Mouse (Mus musculus) forebrain, embryonic 13.5 days (tissue): ENCODE measurements around the gene Gm11213. TPM values are rescaled to one million over a fixed set of nuclear protein-coding genes. Genes with fewer than 3 reads are reported as not detected.

Experiments
- ATAC-seq: fragments of 200-750 bp; cut with Nextera tagmentation; 2 replicates; pipeline ENCODE4 v1.8.0; 2017
- H3K27ac ChIP-seq: fragments of 300-500 bp; sonication (generic); 2 replicates; pipeline ENCODE4 v1.5.1; 2015; ENCODE audit warnings: inconsistent platforms, mild to moderate bottlenecking, moderate library complexity
- H3K27me3 ChIP-seq: fragments of 300-500 bp; sonication (generic); 2 replicates; pipeline ENCODE4 v1.6.1; 2015; ENCODE audit warnings: mild to moderate bottlenecking, inconsistent platforms
- H3K36me3 ChIP-seq: fragments of 300-500 bp; sonication (generic); 2 replicates; pipeline ENCODE4 v1.6.1; 2015; ENCODE audit warnings: mild to moderate bottlenecking, inconsistent platforms; ENCODE audit not compliant: poor library complexity, severe bottlenecking
- H3K4me1 ChIP-seq: fragments of 300-500 bp; sonication (generic); 2 replicates; pipeline ENCODE4 v1.6.1; 2015; ENCODE audit warnings: inconsistent platforms
- H3K4me2 ChIP-seq: fragments of 300-500 bp; sonication (generic); 2 replicates; pipeline ENCODE4 v1.6.1; 2015; ENCODE audit warnings: inconsistent platforms, mild to moderate bottlenecking, moderate library complexity
- H3K4me3 ChIP-seq: fragments of 300-500 bp; sonication (generic); 2 replicates; pipeline ENCODE4 v1.5.1; 2015; ENCODE audit warnings: mild to moderate bottlenecking, inconsistent platforms
- H3K9ac ChIP-seq: fragments of 300-500 bp; sonication (generic); 2 replicates; pipeline ENCODE4 v1.6.1; 2015; ENCODE audit warnings: mild to moderate bottlenecking, inconsistent platforms
- H3K9me3 ChIP-seq: fragments of 300-500 bp; sonication (generic); replicated peaks from 2 replicates; pipeline ENCODE4 v1.6.1; 2016; ENCODE audit warnings: inconsistent platforms
- WGBS: fragments of 180-500 bp; shearing (Covaris S2); methylation state at CpG from one replicate; pipeline ENCODE4 v1.1.7; 2015; 5-methylcytosine and 5-hydroxymethylcytosine counted together
- polyA plus RNA-seq: library from polyadenylated mRNA; unstranded; fragments of >200 nt; fragmentation: Nextera tagmentation; extraction: Ambion mirVana; gene quantifications from 2 replicates; pipeline ENCODE4 v1.2.1, GENCODE M21; 2015

The Gm11213 gene
- polyA plus RNA-seq = not detected in 2 replicates

DNA sequence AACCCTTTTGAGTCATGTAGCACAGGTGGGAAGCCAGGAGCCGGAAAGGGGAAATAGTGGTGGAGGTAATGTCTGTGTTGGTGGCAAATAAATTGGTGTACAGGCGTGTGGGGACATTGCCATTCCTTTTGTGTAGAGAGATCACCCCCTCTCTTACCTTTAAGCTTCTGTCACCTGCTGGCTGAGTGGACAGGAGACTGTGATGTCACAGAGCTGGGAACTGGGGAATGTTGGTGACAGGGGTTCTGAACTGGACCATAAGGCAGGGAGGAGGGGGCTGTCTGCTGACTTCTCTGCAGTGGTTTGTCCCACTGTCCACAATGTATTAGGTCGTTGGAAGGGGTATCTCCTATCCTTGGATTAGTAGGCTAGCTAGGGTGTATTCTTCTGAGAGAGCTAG, at the start of gene Gm11213:
Gene Gm11213, minus strand, starts transcription at position 317 of the 400 bp plus-strand sequence.
- Histone ChIP-seq H3K27me3 (no peaks in the 10 kb centered on the region), H3K9ac (no peak within 1 kb of the TSS), H3K27ac (no peak within 1 kb of the TSS), H3K4me2 (no peak within 1 kb of the TSS), H3K9me3 (no peaks in the 10 kb centered on the region), H3K4me1 (no peaks in the 10 kb centered on the region), H3K4me3 (no peak within 1 kb of the TSS), H3K36me3 (no peaks in the 10 kb centered on the region)
- ATAC-seq = no peak
- WGBS = 74% methylated on average over 3 of the region's 3 CpGs

DNA sequence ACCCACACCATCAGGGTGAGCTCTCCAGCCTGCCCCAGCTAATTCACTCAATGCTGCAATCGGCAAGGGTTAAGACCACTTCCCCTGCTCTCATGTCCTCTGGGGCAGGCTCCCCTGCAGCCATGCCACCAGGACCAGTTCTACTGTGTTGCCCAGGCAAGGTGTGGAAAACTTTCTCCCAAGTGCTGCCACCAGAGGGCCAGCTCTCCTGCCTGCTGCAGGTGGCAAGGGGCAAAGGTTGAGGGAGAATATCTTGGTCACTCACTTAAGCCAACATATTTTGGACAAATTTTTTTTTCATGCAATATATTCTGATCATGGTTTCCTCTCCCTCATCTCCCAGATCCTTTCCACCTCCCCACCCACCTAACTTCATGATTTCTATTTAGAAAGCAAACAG, 49.3 kb upstream of the Gm11213 start:
- no peaks in the 10 kb centered on the region for H3K4me1 ChIP-seq
- 95% methylated on average over 1 of the region's 1 CpGs for WGBS
- H3K27ac ChIP-seq = no peak overlapping the region
- no peaks in the 10 kb centered on the region for H3K27me3 ChIP-seq
- H3K9me3 ChIP-seq = no peaks in the 10 kb centered on the region
- H3K36me3 ChIP-seq = no peaks in the 10 kb centered on the region
- no peak overlapping the region for H3K9ac ChIP-seq
- no peak overlapping the region for H3K4me3 ChIP-seq
- ATAC-seq = no peak
- no peak overlapping the region for H3K4me2 ChIP-seq

DNA sequence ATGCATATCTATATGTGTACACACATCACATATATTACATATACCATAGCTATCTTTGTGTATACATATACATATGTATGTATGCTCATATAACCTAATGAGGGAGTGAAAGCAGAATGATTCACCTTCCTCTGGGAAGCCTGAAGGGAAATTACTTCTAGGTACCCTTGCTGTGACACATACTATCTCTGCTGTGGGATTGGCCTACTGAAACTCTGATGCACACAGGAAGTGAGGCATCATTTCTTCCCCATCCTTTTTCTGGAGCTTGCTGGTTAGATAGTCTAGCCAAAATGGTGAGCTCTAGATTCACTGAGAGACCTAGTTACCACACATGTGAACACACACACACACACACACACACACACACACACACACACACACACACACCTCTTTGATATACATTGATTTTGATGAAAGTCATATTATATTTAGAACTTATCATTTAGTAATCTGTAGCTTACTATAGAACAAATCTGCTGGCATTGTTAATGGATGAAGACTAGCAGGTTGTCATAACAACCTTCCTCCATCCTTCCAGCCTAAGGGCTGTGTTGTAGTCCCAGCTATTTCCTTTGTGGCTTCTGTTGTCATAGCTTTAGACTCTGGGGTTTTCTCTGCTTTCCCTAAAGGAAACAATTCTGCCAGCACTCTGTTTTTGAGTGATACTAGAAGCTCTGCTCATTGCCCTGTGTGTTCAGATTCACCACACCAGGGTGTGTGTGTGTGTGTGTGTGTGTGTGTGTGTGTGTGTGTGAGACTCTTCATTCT, 39.1 kb upstream of the Gm11213 start:
- H3K9me3 ChIP-seq = no peaks in the 10 kb centered on the region
- H3K4me2 ChIP-seq = no peak overlapping the region
- ATAC-seq = no peak
- no peaks in the 10 kb centered on the region for H3K36me3 ChIP-seq
- no peak overlapping the region for H3K27ac ChIP-seq
- no peak overlapping the region for H3K4me3 ChIP-seq
- no peaks in the 10 kb centered on the region for H3K4me1 ChIP-seq
- no peaks in the 10 kb centered on the region for H3K27me3 ChIP-seq
- H3K9ac ChIP-seq = no peak overlapping the region

DNA sequence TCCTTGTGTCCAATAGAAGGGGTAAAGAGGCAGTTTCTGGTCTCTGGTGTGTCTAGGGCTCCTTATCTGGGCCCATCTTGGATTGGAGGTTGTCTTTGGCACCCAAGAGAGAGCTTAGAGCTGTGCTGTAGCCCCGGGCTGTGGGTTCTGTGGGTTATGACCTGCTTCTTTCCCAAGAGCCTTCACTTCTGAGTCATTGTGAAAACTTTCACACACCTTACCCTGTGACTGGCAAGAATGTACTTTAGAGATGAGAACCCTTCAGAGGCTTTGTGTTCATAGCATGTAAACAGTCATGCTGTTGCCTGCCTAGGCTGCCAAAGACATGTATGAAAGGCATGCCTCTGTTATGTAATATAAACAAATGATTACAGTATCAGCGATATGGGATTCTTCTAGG, 34.8 kb upstream of the Gm11213 start:
- Histone ChIP-seq H3K27ac (no peak overlapping the region), H3K4me1 (no peaks in the 10 kb centered on the region), H3K36me3 (no peaks in the 10 kb centered on the region), H3K4me3 (no peak overlapping the region), H3K9me3 (no peaks in the 10 kb centered on the region), H3K27me3 (no peaks in the 10 kb centered on the region), H3K9ac (no peak overlapping the region), H3K4me2 (no peak overlapping the region)
- no peak for ATAC-seq
- 77% methylated on average over 2 of the region's 2 CpGs for WGBS

DNA sequence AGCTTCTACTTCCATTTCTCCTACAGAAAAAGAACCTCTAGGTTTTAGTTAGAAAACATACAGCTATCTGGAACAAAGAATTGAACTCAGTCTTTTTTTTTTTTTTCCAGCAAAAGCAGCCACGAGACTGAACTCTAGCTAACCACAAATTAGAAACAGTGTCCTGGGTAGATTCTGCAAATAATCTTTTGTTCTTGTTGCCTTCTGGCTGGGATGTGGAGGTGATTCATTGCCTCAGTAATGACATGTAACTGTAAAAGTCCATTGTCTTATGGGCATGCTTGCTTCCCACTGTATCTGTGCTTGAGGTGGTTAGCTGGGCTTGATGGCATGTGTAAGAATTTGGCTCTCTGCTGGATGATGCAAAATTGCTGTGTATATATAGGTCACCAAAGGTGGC, 33.5 kb upstream of the Gm11213 start:
- Histone ChIP-seq H3K9me3 (no peaks in the 10 kb centered on the region), H3K27ac (no peak overlapping the region), H3K4me3 (no peak overlapping the region), H3K4me1 (no peaks in the 10 kb centered on the region), H3K36me3 (no peaks in the 10 kb centered on the region), H3K4me2 (no peak overlapping the region), H3K9ac (no peak overlapping the region), H3K27me3 (no peaks in the 10 kb centered on the region)
- WGBS = 57% methylated on average over 1 of the region's 1 CpGs
- no peak for ATAC-seq

DNA sequence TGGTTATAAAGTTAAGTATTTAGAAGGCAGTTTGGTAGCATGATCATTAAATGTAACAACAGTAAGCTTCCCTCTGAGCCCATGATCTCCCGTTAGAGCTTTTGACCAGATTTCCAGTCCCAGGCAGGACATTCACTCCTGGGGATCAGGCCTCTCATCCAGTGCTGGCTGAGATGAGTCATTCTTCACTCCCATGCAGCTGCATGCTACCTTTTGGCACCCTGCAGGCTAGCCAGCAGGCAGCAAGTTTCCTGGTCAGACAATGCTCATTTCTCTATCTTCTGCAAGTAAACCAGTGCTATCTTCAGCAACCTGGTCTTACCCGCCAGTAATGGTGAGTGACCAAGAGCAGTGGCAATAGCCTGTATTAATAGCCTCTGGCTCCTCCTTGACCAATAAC, 28.1 kb upstream of the Gm11213 start:
- Histone ChIP-seq H3K9ac (no peak overlapping the region), H3K4me2 (no peak overlapping the region), H3K27me3 (no peaks in the 10 kb centered on the region), H3K27ac (no peak overlapping the region), H3K36me3 (no peaks in the 10 kb centered on the region), H3K4me1 (no peaks in the 10 kb centered on the region), H3K9me3 (no peaks in the 10 kb centered on the region), H3K4me3 (no peak overlapping the region)
- no peak for ATAC-seq
- 98% methylated on average over 2 of the region's 2 CpGs for WGBS

DNA sequence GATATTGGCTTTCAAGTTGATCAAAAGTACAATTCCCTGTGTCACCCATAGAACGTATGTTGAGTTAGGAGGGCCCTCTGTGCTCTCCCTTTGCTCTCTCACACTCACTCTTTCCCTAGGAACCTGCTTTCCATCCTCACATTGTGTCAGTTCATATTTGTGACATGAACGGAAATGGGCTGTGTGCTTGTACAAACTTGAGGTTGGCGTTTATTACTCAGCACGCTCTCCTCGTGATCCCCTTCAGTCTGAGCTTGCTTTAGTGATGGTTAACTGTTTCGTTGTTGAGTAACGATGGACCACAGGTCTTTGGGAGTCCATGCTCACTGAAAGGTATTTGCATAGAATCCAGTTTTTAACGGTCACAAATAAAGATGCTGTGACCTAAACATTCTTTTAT, 22.1 kb upstream of the Gm11213 start:
- Histone ChIP-seq H3K9ac (no peak overlapping the region), H3K4me3 (no peak overlapping the region), H3K36me3 (no peaks in the 10 kb centered on the region), H3K4me2 (no peak overlapping the region), H3K9me3 (no peaks in the 10 kb centered on the region), H3K4me1 (no peaks in the 10 kb centered on the region), H3K27me3 (no peaks in the 10 kb centered on the region), H3K27ac (no peak overlapping the region)
- ATAC-seq = no peak
- 84% methylated on average over 8 of the region's 8 CpGs for WGBS

DNA sequence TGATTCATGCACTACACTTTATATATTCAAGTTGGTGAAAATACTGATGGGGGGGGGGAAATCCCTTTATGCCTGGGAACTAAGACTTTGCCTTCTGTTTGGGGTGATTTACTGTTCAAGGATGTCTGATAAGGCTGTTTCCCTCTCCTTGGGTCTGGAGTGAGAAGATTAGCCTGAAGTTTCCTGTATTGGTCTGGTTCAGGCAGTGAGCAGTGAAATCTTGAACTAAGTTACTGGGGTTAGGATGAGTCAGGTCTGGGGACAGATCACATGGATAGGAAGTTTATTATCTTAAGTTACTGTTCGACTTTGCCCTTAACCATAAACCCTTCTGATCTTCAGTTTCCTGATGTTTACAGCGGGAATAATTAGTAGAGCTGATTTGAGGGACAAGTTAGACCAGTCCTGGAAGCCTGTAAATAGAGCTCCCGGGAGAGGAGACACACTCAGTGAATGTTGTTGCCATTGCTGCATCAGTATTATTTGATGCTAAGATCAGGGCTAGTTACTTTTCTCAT, 20.6 kb upstream of the Gm11213 start:
- 85% methylated on average over 3 of the region's 3 CpGs for WGBS
- H3K36me3 ChIP-seq = no peaks in the 10 kb centered on the region
- H3K9ac ChIP-seq = no peak overlapping the region
- no peaks in the 10 kb centered on the region for H3K9me3 ChIP-seq
- no peak overlapping the region for H3K27ac ChIP-seq
- no peaks in the 10 kb centered on the region for H3K27me3 ChIP-seq
- no peak for ATAC-seq
- no peaks in the 10 kb centered on the region for H3K4me1 ChIP-seq
- H3K4me2 ChIP-seq = no peak overlapping the region
- no peak overlapping the region for H3K4me3 ChIP-seq

DNA sequence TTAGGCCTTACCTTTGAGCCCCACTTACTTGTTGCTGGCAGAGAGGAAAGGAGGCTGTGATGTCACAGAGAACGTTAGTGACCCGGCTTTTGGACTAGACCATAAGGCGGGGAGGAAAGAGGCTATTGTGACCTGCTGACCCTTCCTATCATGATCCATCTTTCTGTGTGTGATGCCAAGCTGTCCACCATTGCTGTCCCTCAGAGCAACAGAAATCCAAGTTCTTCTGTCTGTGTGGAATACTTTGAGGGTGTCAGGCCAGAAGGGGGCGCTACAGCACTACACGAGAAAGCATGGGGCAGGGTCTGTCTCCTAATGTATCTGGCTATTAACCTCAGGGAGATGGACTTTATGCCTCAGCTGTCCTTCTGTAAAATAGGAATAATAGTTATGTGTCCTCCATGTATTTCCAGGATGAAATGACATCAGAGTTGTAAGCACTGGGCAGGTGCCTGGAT, 17.3 kb upstream of the Gm11213 start, which contains the start of gene Tex48:
Gene Tex48, minus strand, starts transcription at position 51 of the 458 bp plus-strand sequence.
- no peaks in the 10 kb centered on the region for H3K27me3 ChIP-seq
- no peaks in the 10 kb centered on the region for H3K9me3 ChIP-seq
- 57% methylated on average over 5 of the region's 5 CpGs for WGBS
- H3K4me3 ChIP-seq = no peak within 1 kb of the TSS
- no peak within 1 kb of the TSS for H3K9ac ChIP-seq
- no peak within 1 kb of the TSS for H3K4me2 ChIP-seq
- no peak for ATAC-seq
- no peak within 1 kb of the TSS for H3K27ac ChIP-seq
- no peaks in the 10 kb centered on the region for H3K36me3 ChIP-seq
- H3K4me1 ChIP-seq = no peaks in the 10 kb centered on the region

DNA sequence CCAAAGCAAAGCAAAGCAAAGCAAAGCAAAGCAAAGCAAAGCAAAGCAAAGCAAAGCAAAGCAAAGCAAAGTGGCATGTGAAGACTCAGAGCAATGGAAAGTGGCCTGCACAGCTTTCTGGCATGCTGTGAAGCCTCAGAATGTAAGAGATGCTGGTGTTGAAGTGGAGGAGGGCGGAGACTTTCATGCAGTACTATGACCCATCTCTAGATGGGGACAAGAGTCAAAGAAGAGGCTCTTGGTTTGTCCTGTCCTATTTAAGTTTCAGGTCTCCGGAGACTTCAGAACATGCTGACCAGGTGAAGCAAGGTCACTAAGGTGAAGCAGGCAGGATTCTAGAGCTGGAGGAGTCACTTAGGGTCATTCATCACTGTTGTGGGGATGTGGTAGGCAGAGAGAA, 16.8 kb upstream of the Gm11213 start:
- 77% methylated on average over 2 of the region's 2 CpGs for WGBS
- Histone ChIP-seq H3K9me3 (no peaks in the 10 kb centered on the region), H3K4me2 (no peak overlapping the region), H3K36me3 (no peaks in the 10 kb centered on the region), H3K4me1 (no peaks in the 10 kb centered on the region), H3K9ac (no peak overlapping the region), H3K27me3 (no peaks in the 10 kb centered on the region), H3K27ac (no peak overlapping the region), H3K4me3 (no peak overlapping the region)
- ATAC-seq = no peak

DNA sequence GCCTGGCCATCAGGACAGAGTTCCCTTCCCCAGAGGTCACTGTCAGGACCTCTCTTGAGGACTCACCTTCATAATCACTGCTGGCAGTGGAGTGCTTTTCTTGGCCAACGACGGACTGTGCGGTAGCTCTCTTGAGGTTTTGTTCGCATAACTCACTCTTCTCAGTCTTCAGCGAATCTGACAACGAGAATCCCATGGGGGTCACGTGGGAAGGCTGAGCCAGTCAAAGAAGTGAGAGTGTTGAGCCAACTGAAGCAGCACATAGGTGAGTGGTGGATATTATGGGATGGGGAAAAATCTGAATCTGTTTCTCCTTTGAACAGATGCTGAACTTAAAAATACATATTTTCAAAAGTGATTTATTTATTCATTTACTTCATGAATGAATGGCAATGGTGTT, 3.3 kb upstream of the Gm11213 start:
- no peak overlapping the region for H3K9ac ChIP-seq
- H3K9me3 ChIP-seq = no peaks in the 10 kb centered on the region
- no peaks in the 10 kb centered on the region for H3K36me3 ChIP-seq
- 89% methylated on average over 7 of the region's 7 CpGs for WGBS
- no peak overlapping the region for H3K4me3 ChIP-seq
- ATAC-seq = no peak
- no peak overlapping the region for H3K27ac ChIP-seq
- no peaks in the 10 kb centered on the region for H3K27me3 ChIP-seq
- H3K4me2 ChIP-seq = no peak overlapping the region
- H3K4me1 ChIP-seq = no peaks in the 10 kb centered on the region

DNA sequence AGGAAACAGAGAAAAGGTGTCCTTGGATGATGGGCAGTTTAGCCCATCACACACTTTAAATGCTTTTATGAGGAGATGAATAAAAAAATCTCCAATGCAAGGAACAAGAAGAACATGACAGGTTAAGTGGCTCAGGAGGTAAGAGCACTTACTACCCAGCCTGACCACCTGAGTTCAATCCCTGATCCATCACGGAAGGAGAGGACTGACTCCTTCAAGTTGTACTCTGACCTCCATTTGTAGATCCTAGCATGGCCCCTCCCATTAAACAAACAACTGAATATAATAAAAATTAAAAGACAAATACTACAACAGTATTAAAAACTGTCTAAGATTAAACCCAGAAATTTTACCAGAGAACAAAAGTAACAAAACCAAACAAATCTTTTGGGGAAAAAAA, 907 bp upstream of the Gm11213 start:
- Histone ChIP-seq H3K9me3 (no peaks in the 10 kb centered on the region), H3K9ac (no peak overlapping the region), H3K27me3 (no peaks in the 10 kb centered on the region), H3K27ac (no peak overlapping the region), H3K4me2 (no peak overlapping the region), H3K4me1 (no peaks in the 10 kb centered on the region), H3K4me3 (no peak overlapping the region), H3K36me3 (no peaks in the 10 kb centered on the region)
- ATAC-seq = no peak
- WGBS = 84% methylated on average over 1 of the region's 1 CpGs

DNA sequence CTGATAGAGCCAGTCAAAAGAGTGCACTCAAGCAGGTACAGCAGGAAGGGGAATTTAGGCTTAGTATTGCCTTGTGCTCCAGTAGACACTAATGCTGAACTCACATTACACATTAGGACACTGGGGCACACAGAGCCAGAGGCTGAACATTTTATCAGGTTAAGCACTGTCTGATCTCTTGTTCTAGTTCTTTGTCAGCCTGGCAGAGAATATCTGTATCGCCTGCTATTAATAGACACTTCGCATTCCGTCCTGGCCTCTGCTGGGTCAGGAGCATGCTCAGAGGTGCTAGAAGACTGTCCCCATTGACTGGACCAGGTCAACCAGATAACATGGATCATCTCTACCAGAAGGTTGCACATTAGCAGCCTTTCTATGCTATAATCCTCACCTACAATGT, 484 bp upstream of the Gm11213 start:
- Histone ChIP-seq H3K27ac (no peak overlapping the region), H3K4me2 (no peak overlapping the region), H3K9me3 (no peaks in the 10 kb centered on the region), H3K9ac (no peak overlapping the region), H3K4me1 (no peaks in the 10 kb centered on the region), H3K36me3 (no peaks in the 10 kb centered on the region), H3K27me3 (no peaks in the 10 kb centered on the region), H3K4me3 (no peak overlapping the region)
- ATAC-seq = no peak
- whole genome bisulfite sequencing = 91% methylated on average over 3 of the region's 3 CpGs
